Mouse (Mus musculus) MEL (cell line): ENCODE data around the gene Lnx1.

ENCODE experiments used
- EP300 ChIP-seq, 2 experiments: IDR thresholded peaks; 2 replicates each; pipeline ENCODE4 v1.6.1; 2011; ENCODE audit warnings: improper control_type of control experiment in 2 of 2, low read length in 2 of 2, low read depth in 1 of 2, mild to moderate bottlenecking in 1 of 2
- MYC ChIP-seq: IDR thresholded peaks from 2 replicates; pipeline ENCODE4 v1.6.1; 2011; ENCODE audit warnings: low read depth, mild to moderate bottlenecking, low read length, improper control_type of control experiment, moderate library complexity
- POLR2A ChIP-seq, 2 experiments: IDR thresholded peaks; 2 replicates each; pipeline ENCODE4 v1.6.1; 2011 to 2012; ENCODE audit warnings: low read length in 2 of 2, mild to moderate bottlenecking in 2 of 2, control low read depth in 1 of 2, improper control_type of control experiment in 1 of 2, low read depth in 1 of 2, moderate library complexity in 1 of 2; ENCODE audit not compliant: control insufficient read depth in 1 of 2, insufficient read depth in 1 of 2, poor library complexity in 1 of 2
- RCOR1 ChIP-seq: IDR thresholded peaks from 2 replicates; pipeline ENCODE4 v1.6.1; 2012; ENCODE audit warnings: low read depth, mild to moderate bottlenecking, inconsistent platforms, low read length, improper control_type of control experiment
- USF1 ChIP-seq: IDR thresholded peaks from 2 replicates; pipeline ENCODE4 v1.6.1; 2014; ENCODE audit warnings: low read depth, mild to moderate bottlenecking, inconsistent platforms, low read length, improper control_type of control experiment, moderate library complexity

DNA sequence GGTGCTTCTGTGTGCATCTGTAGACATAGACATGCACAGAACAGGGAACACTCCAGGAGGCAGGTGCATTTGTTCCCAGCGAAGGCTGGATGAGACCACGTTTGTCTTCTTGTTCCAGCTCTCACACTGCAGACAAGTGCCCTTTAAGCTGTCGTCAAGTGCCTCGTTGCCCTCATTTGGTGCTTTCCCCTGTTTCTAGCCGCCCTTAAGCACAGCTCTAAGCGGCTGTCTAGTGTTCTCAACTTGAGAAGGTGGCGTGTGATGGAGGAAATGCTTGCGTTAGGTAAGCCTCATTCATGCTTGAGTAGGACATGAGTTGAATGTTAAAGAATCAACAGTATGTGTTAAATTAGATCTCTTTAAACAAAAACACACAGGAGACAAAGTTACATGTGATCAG lies 29.9 kb upstream of the Lnx1 start:
- TF ChIP-seq RCOR1: no peak
- no peak for TF ChIP-seq POLR2A (IDR thresholded peaks at IDR 0.05; ENCODE audit: control insufficient read depth in 1 of 2, insufficient read depth in 1 of 2, low read depth in 1 of 2, low read length in 2 of 2, poor library complexity in 1 of 2)
- no peak for TF ChIP-seq MYC
- TF ChIP-seq EP300 (IDR thresholded peaks at IDR 0.05; ENCODE audit: low read depth in 1 of 2, low read length in 2 of 2): no peak
- TF ChIP-seq USF1: no peak
